Mouse (Mus musculus) small intestine, adult 2 months (tissue): ENCODE results near the gene Efhd2.

Experiments used
- CTCF ChIP-seq: fragments of 200-500 bp; IDR thresholded peaks from 2 replicates; pipeline ENCODE4 v1.5.1; 2012; ENCODE audit warnings: low read depth, mild to moderate bottlenecking, control low read depth, inconsistent platforms, low read length, moderate library complexity, mixed read lengths; ENCODE audit not compliant: insufficient replicate concordance, insufficient read length; ENCODE audit errors: extremely low read depth
- POLR2A ChIP-seq: fragments of 200-500 bp; IDR thresholded peaks from 2 replicates; pipeline ENCODE4 v1.6.1; 2012; ENCODE audit warnings: low read depth, mild to moderate bottlenecking, control low read depth, inconsistent platforms, low read length, moderate library complexity

- TF ChIP-seq CTCF = no peak
- no peak for TF ChIP-seq POLR2A
Observed at GRCm38 (mm10) chr4:141881289-141881914, 6.7 kb upstream of the Efhd2 start.
